Mouse (Mus musculus): ENCODE data around the gene Skp2. TPM values are rescaled to one million over a fixed set of nuclear protein-coding genes. Genes with fewer than 3 reads are reported as not detected.

Skp2 gene
- polyA plus RNA-seq, 1 experiment: 3.5 TPM

- Histone ChIP-seq H3K27ac (ENCODE audit: insufficient read depth, low read length) (no peak overlapping the region), H3K4me3 (ENCODE audit: insufficient read depth, low read length) (peak overlapping the region; percentile 3; the same call in 1 of the 2 replicates), H3K4me1 (ENCODE audit: control insufficient read depth, insufficient read depth, low read length) (no peaks in the 10 kb centered on the region)
- TF ChIP-seq CTCF (IDR thresholded peaks at IDR 0.05; ENCODE audit: extremely low read depth, insufficient read depth, low read length): no peak
- no peak for TF ChIP-seq POLR2A (IDR thresholded peaks at IDR 0.05; ENCODE audit: extremely low read depth, insufficient read depth, low read length)
These were observed 60.9 kb downstream of the Skp2 start for GRCm38 (mm10) chr15:9094366-9094750.

GRCm38 (mm10) chr15:9093598-9094365, 61.4 kb downstream of the Skp2 start:
- H3K4me1 ChIP-seq (ENCODE audit: control insufficient read depth, insufficient read depth, low read length): no peaks in the 10 kb centered on the region
- peak overlapping the region; percentile 3; the same call in 1 of the 2 replicates for H3K4me3 ChIP-seq (ENCODE audit: insufficient read depth, low read length)
- TF ChIP-seq CTCF (IDR thresholded peaks at IDR 0.05; ENCODE audit: extremely low read depth, insufficient read depth, low read length): no peak
- no peak for TF ChIP-seq POLR2A (IDR thresholded peaks at IDR 0.05; ENCODE audit: extremely low read depth, insufficient read depth, low read length)
- no peak overlapping the region for H3K27ac ChIP-seq (ENCODE audit: insufficient read depth, low read length)

- no peak overlapping the region for H3K27ac ChIP-seq (ENCODE audit: insufficient read depth, low read length)
- no peak overlapping the region for H3K4me3 ChIP-seq (ENCODE audit: insufficient read depth, low read length)
- TF ChIP-seq POLR2A (IDR thresholded peaks at IDR 0.05; ENCODE audit: extremely low read depth, insufficient read depth, low read length) (no peak), CTCF (IDR thresholded peaks at IDR 0.05; ENCODE audit: extremely low read depth, insufficient read depth, low read length) (no peak)
- H3K4me1 ChIP-seq (ENCODE audit: control insufficient read depth, insufficient read depth, low read length): peaks cover 8% of the 10 kb centered on the region
These were observed 64.6 kb downstream of the Skp2 start for GRCm38 (mm10) chr15:9090662-9091061.

- no peak overlapping the region for H3K4me3 ChIP-seq (ENCODE audit: insufficient read depth, low read length)
- H3K4me1 ChIP-seq (ENCODE audit: control insufficient read depth, insufficient read depth, low read length): peaks cover 8% of the 10 kb centered on the region
- TF ChIP-seq CTCF (IDR thresholded peaks at IDR 0.05; ENCODE audit: extremely low read depth, insufficient read depth, low read length) (no peak), POLR2A (IDR thresholded peaks at IDR 0.05; ENCODE audit: extremely low read depth, insufficient read depth, low read length) (no peak)
- H3K27ac ChIP-seq (ENCODE audit: insufficient read depth, low read length): no peak overlapping the region
These were observed 66.0 kb downstream of the Skp2 start for GRCm38 (mm10) chr15:9089136-9089720.

GRCm38 (mm10) chr15:9088683-9089072, 66.5 kb downstream of the Skp2 start:
- H3K27ac ChIP-seq (ENCODE audit: insufficient read depth, low read length): no peak overlapping the region
- peaks cover 8% of the 10 kb centered on the region for H3K4me1 ChIP-seq (ENCODE audit: control insufficient read depth, insufficient read depth, low read length)
- no peak for TF ChIP-seq CTCF (IDR thresholded peaks at IDR 0.05; ENCODE audit: extremely low read depth, insufficient read depth, low read length)
- TF ChIP-seq POLR2A (IDR thresholded peaks at IDR 0.05; ENCODE audit: extremely low read depth, insufficient read depth, low read length): no peak
- H3K4me3 ChIP-seq (ENCODE audit: insufficient read depth, low read length): no peak overlapping the region

GRCm38 (mm10) chr15:9087895-9088682, 67.1 kb downstream of the Skp2 start:
- Histone ChIP-seq H3K27ac (ENCODE audit: insufficient read depth, low read length) (no peak overlapping the region), H3K4me3 (ENCODE audit: insufficient read depth, low read length) (no peak overlapping the region), H3K4me1 (ENCODE audit: control insufficient read depth, insufficient read depth, low read length) (peaks cover 8% of the 10 kb centered on the region)
- TF ChIP-seq POLR2A (IDR thresholded peaks at IDR 0.05; ENCODE audit: extremely low read depth, insufficient read depth, low read length) (no peak), CTCF (IDR thresholded peaks at IDR 0.05; ENCODE audit: extremely low read depth, insufficient read depth, low read length) (no peak)

- TF ChIP-seq CTCF (IDR thresholded peaks at IDR 0.05; ENCODE audit: extremely low read depth, insufficient read depth, low read length) (no peak), POLR2A (IDR thresholded peaks at IDR 0.05; ENCODE audit: extremely low read depth, insufficient read depth, low read length) (no peak)
- H3K4me1 ChIP-seq (ENCODE audit: control insufficient read depth, insufficient read depth, low read length): peaks cover 8% of the 10 kb centered on the region
- no peak overlapping the region for H3K4me3 ChIP-seq (ENCODE audit: insufficient read depth, low read length)
- no peak overlapping the region for H3K27ac ChIP-seq (ENCODE audit: insufficient read depth, low read length)
These were observed 67.8 kb downstream of the Skp2 start for GRCm38 (mm10) chr15:9087421-9087820.

- TF ChIP-seq CTCF (IDR thresholded peaks at IDR 0.05; ENCODE audit: extremely low read depth, insufficient read depth, low read length) (no peak), POLR2A (IDR thresholded peaks at IDR 0.05; ENCODE audit: extremely low read depth, insufficient read depth, low read length) (no peak)
- H3K4me3 ChIP-seq (ENCODE audit: insufficient read depth, low read length): no peak overlapping the region
- H3K27ac ChIP-seq (ENCODE audit: insufficient read depth, low read length): 0 out of 2 replicates have a peak overlapping the region, but pooled peaks have one; percentile 52
- H3K4me1 ChIP-seq (ENCODE audit: control insufficient read depth, insufficient read depth, low read length): peaks cover 8% of the 10 kb centered on the region
These were observed 68.4 kb downstream of the Skp2 start for GRCm38 (mm10) chr15:9086813-9087212.

- no peak overlapping the region for H3K27ac ChIP-seq (ENCODE audit: insufficient read depth, low read length)
- peaks cover 8% of the 10 kb centered on the region; the same call in 1 of the 2 replicates for H3K4me1 ChIP-seq (ENCODE audit: control insufficient read depth, insufficient read depth, low read length)
- no peak overlapping the region for H3K4me3 ChIP-seq (ENCODE audit: insufficient read depth, low read length)
- no peak for TF ChIP-seq CTCF (IDR thresholded peaks at IDR 0.05; ENCODE audit: extremely low read depth, insufficient read depth, low read length)
- TF ChIP-seq POLR2A (IDR thresholded peaks at IDR 0.05; ENCODE audit: extremely low read depth, insufficient read depth, low read length): no peak
These were observed 72.5 kb downstream of the Skp2 start for GRCm38 (mm10) chr15:9082753-9083152.
